Mouse (Mus musculus) heart, embryonic 12.5 days (tissue): Measurements from ENCODE around the gene Lrrc52. TPM values are rescaled to one million over a fixed set of nuclear protein-coding genes. Genes with fewer than 3 reads are reported as not detected.

ENCODE experiments used
- ATAC-seq: fragments of 200-750 bp; cut with Nextera tagmentation; 2 replicates; pipeline ENCODE4 v1.8.0; 2017; ENCODE audit warnings: moderate TSS enrichment, moderate library complexity; ENCODE audit not compliant: insufficient number of reproducible peaks, low FRiP score
- H3K27ac ChIP-seq: fragments of 300-500 bp; sonication (generic); 2 replicates; pipeline ENCODE4 v1.5.1; 2016; ENCODE audit warnings: mild to moderate bottlenecking, moderate library complexity; ENCODE audit not compliant: poor library complexity, severe bottlenecking
- H3K27me3 ChIP-seq: fragments of 300-500 bp; sonication (generic); replicated peaks from 2 replicates; pipeline ENCODE4 v1.6.1; 2016; ENCODE audit warnings: mild to moderate bottlenecking, moderate library complexity
- H3K36me3 ChIP-seq: fragments of 300-500 bp; sonication (generic); 2 replicates; pipeline ENCODE4 v1.6.1; 2016; ENCODE audit warnings: mild to moderate bottlenecking, moderate library complexity
- H3K4me1 ChIP-seq: fragments of 300-500 bp; sonication (generic); replicated peaks from 2 replicates; pipeline ENCODE4 v1.6.1; 2016; ENCODE audit warnings: mild to moderate bottlenecking
- H3K4me2 ChIP-seq: fragments of 300-500 bp; sonication (generic); 2 replicates; pipeline ENCODE4 v1.6.1; 2016; ENCODE audit warnings: mild to moderate bottlenecking, moderate library complexity
- H3K4me3 ChIP-seq: fragments of 300-500 bp; sonication (generic); 2 replicates; pipeline ENCODE4 v1.5.1; 2016; ENCODE audit warnings: mild to moderate bottlenecking
- H3K9ac ChIP-seq: fragments of 300-500 bp; sonication (generic); 2 replicates; pipeline ENCODE4 v1.6.1; 2016; ENCODE audit warnings: mild to moderate bottlenecking, moderate library complexity
- H3K9me3 ChIP-seq: fragments of 300-500 bp; sonication (generic); replicated peaks from 2 replicates; pipeline ENCODE4 v1.6.1; 2016; ENCODE audit warnings: mild to moderate bottlenecking, moderate library complexity
- WGBS: fragments of 180-500 bp; shearing (Covaris S2); methylation state at CpG from one replicate; pipeline ENCODE4 v1.1.7; 2016; 5-methylcytosine and 5-hydroxymethylcytosine counted together
- polyA plus RNA-seq: library from polyadenylated mRNA; unstranded; fragments of >200 nt; fragmentation: Nextera tagmentation; extraction: Ambion mirVana; gene quantifications from 2 replicates; pipeline ENCODE4 v1.2.1, GENCODE M21; 2016

Gene Lrrc52
- not detected in 2 replicates for polyA plus RNA-seq

DNA sequence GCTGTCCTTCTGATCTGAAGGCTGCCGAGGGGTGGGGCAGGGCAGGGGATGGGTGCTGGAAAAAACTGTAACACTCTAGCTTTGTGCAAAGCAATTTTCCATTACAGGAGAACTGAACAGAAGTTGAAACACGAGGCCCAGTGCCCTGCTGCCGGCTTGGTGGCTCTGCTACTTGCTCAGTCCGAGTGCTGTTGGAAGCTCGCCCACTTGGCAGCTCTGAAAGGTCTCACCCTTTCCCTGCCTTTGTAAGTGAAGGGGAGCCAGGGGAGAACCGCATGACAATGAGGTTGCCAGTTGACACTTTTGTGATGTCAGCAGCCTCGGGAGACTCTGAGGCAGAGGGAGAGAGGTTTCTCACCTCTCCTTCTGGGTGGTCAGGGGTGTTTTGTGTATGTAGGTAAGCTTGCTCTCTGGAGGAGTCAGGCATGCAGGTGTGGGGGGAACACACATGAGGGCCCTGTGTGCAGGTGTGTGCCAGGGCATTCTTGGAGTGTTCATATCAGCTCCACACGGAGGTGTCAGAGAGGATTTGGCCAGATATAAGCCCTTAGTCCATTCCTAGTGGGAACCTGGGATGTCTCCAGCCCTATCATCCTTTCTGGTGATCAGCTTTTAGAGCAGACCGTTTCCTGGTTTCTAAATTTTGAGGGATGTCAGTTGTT, at the start of gene Lrrc52:
Gene Lrrc52, minus strand, starts transcription at position 16 of the 662 bp plus-strand sequence.
- Histone ChIP-seq H3K9ac (no peak within 1 kb of the TSS), H3K27me3 (peaks cover 5% of the 10 kb centered on the region; the same call in 1 of the 2 replicates), H3K4me1 (peaks cover 8% of the 10 kb centered on the region), H3K36me3 (no peaks in the 10 kb centered on the region), H3K9me3 (no peaks in the 10 kb centered on the region), H3K27ac (no peak within 1 kb of the TSS), H3K4me3 (no peak within 1 kb of the TSS), H3K4me2 (no peak within 1 kb of the TSS)
- WGBS = 22% methylated on average over 9 of the region's 9 CpGs
- ATAC-seq = peak; percentile 75; the same call in 1 of the 2 replicates

- 79% methylated on average over 9 of the region's 9 CpGs for WGBS
- Histone ChIP-seq H3K9ac (no peak overlapping the region), H3K4me2 (no peak overlapping the region), H3K4me3 (no peak overlapping the region), H3K9me3 (no peaks in the 10 kb centered on the region), H3K36me3 (no peaks in the 10 kb centered on the region), H3K27ac (no peak overlapping the region), H3K4me1 (no peaks in the 10 kb centered on the region), H3K27me3 (no peaks in the 10 kb centered on the region)
- no peak for ATAC-seq
These were observed 45.0 kb upstream of the Lrrc52 start for GRCm38 (mm10) chr1:167511621-167512020.

GRCm38 (mm10) chr1:167506048-167506447, 39.5 kb upstream of the Lrrc52 start:
- H3K27me3 ChIP-seq = no peaks in the 10 kb centered on the region
- no peak overlapping the region for H3K9ac ChIP-seq
- H3K4me3 ChIP-seq = no peak overlapping the region
- no peak for ATAC-seq
- no peak overlapping the region for H3K27ac ChIP-seq
- 78% methylated on average over 7 of the region's 7 CpGs for WGBS
- no peaks in the 10 kb centered on the region for H3K4me1 ChIP-seq
- no peaks in the 10 kb centered on the region for H3K9me3 ChIP-seq
- no peak overlapping the region for H3K4me2 ChIP-seq
- no peaks in the 10 kb centered on the region for H3K36me3 ChIP-seq

DNA sequence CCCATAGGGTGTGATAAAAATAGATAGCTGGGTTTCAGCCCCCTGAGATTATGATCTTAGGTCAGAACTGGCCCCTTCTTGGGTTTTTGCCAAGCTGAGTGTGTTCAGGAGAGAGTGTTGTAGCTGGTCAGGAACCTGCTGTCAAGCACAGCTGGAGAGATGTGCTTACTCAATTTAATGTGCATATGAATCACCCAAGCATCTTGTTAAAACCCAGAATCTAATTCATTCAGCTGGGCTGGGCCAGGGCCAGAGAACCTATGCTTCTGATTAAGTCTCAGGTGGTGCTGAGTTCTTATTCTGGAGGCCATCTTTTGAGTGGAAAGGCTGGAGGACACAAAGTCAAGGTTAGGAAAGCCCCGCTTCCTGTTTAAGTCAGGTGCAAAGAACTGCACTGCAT, 38.8 kb upstream of the Lrrc52 start:
- H3K4me1 ChIP-seq = no peaks in the 10 kb centered on the region
- no peak overlapping the region for H3K9ac ChIP-seq
- H3K4me2 ChIP-seq = no peak overlapping the region
- 100% methylated on average over 1 of the region's 1 CpGs for WGBS
- ATAC-seq = no peak
- H3K27ac ChIP-seq = no peak overlapping the region
- no peaks in the 10 kb centered on the region for H3K27me3 ChIP-seq
- H3K9me3 ChIP-seq = no peaks in the 10 kb centered on the region
- no peak overlapping the region for H3K4me3 ChIP-seq
- no peaks in the 10 kb centered on the region for H3K36me3 ChIP-seq

- Histone ChIP-seq H3K27me3 (peaks cover 8% of the 10 kb centered on the region), H3K9me3 (no peaks in the 10 kb centered on the region), H3K9ac (no peak overlapping the region), H3K4me2 (no peak overlapping the region), H3K27ac (no peak overlapping the region), H3K4me1 (0 out of 2 replicates have a peak, but pooled peaks cover 2% of the 10 kb centered on the region), H3K36me3 (no peaks in the 10 kb centered on the region), H3K4me3 (no peak overlapping the region)
- no peak for ATAC-seq
- WGBS = 56% methylated on average over 12 of the region's 12 CpGs
These were observed 32.7 kb upstream of the Lrrc52 start for GRCm38 (mm10) chr1:167499097-167499850.

- no peak for ATAC-seq
- no peak overlapping the region for H3K27ac ChIP-seq
- H3K9ac ChIP-seq = no peak overlapping the region
- no peaks in the 10 kb centered on the region for H3K36me3 ChIP-seq
- H3K4me1 ChIP-seq = 0 out of 2 replicates have a peak, but pooled peaks cover 2% of the 10 kb centered on the region
- peaks cover 8% of the 10 kb centered on the region for H3K27me3 ChIP-seq
- H3K4me2 ChIP-seq = no peak overlapping the region
- H3K4me3 ChIP-seq = no peak overlapping the region
- no peaks in the 10 kb centered on the region for H3K9me3 ChIP-seq
- WGBS = 38% methylated on average over 10 of the region's 10 CpGs
These were observed 31.4 kb upstream of the Lrrc52 start for GRCm38 (mm10) chr1:167497991-167498390.

GRCm38 (mm10) chr1:167497560-167497959, 31.0 kb upstream of the Lrrc52 start:
- Histone ChIP-seq H3K9ac (no peak overlapping the region), H3K9me3 (no peaks in the 10 kb centered on the region), H3K27ac (no peak overlapping the region), H3K4me2 (no peak overlapping the region), H3K36me3 (no peaks in the 10 kb centered on the region), H3K4me1 (0 out of 2 replicates have a peak, but pooled peaks cover 2% of the 10 kb centered on the region), H3K27me3 (peaks cover 8% of the 10 kb centered on the region), H3K4me3 (no peak overlapping the region)
- WGBS = 41% methylated on average over 3 of the region's 3 CpGs
- ATAC-seq = no peak

GRCm38 (mm10) chr1:167491501-167491900, 24.9 kb upstream of the Lrrc52 start:
- Histone ChIP-seq H3K4me2 (no peak overlapping the region), H3K36me3 (no peaks in the 10 kb centered on the region), H3K9me3 (no peaks in the 10 kb centered on the region), H3K9ac (no peak overlapping the region), H3K4me3 (no peak overlapping the region), H3K27me3 (peaks cover under 1% of the 10 kb centered on the region; the same call in 1 of the 2 replicates), H3K4me1 (no peaks in the 10 kb centered on the region), H3K27ac (no peak overlapping the region)
- WGBS = 67% methylated on average over 7 of the region's 7 CpGs
- no peak for ATAC-seq

DNA sequence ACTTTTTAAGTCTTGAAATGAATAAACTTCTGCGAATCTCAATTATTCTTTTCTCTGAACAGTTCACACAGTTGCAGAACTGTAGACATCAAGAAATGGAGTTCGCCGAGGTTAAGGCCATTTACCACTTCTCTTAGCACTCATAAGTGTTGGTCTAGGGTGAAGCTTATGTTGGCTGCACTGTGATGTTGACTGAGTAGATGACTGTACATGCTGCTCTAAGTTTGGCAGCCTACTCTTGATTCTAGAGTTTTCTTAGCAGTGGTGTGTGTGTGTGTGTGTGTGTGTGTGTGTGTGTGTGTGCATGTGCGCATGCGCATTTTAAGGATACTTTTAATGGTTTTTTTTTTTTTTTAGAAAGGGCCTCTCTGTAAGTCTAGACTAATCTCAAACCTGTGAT, 21.4 kb upstream of the Lrrc52 start:
- Histone ChIP-seq H3K27ac (no peak overlapping the region), H3K27me3 (no peaks in the 10 kb centered on the region), H3K9ac (no peak overlapping the region), H3K4me3 (no peak overlapping the region), H3K9me3 (no peaks in the 10 kb centered on the region), H3K36me3 (no peaks in the 10 kb centered on the region), H3K4me1 (no peaks in the 10 kb centered on the region), H3K4me2 (no peak overlapping the region)
- WGBS = 85% methylated on average over 5 of the region's 5 CpGs
- no peak for ATAC-seq

- WGBS = 57% methylated on average over 3 of the region's 3 CpGs
- ATAC-seq = no peak
- no peaks in the 10 kb centered on the region for H3K36me3 ChIP-seq
- H3K27ac ChIP-seq = no peak overlapping the region
- no peak overlapping the region for H3K4me3 ChIP-seq
- no peak overlapping the region for H3K9ac ChIP-seq
- H3K4me2 ChIP-seq = no peak overlapping the region
- no peaks in the 10 kb centered on the region for H3K27me3 ChIP-seq
- H3K4me1 ChIP-seq = 0 out of 2 replicates have a peak, but pooled peaks cover 2% of the 10 kb centered on the region
- no peaks in the 10 kb centered on the region for H3K9me3 ChIP-seq
These were observed 20.5 kb upstream of the Lrrc52 start for GRCm38 (mm10) chr1:167486959-167487680.

DNA sequence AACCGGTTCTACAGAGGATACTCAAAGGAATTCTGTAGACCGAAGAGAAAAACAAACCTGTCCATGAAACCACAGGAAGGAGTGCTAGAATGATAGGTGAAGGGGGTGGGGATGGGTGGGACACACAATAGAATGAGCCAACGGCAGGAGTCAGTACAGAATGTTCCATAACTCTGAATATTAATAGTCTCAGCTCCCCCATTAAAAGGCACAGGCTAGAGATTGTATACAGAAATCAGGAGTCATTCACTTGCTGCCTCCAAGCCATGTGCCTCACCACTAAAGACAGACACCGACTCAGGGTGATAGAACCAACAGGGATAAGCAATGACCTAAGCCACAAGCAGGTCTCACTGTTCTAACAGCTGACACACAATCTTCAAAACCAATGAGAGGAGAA, 16.3 kb upstream of the Lrrc52 start:
- ATAC-seq = no peak

More for the DNA sequence above, 16.3 kb upstream of the Lrrc52 start:
- H3K27ac ChIP-seq = no peak overlapping the region
- 0 out of 2 replicates have a peak, but pooled peaks cover 2% of the 10 kb centered on the region for H3K4me1 ChIP-seq
- no peak overlapping the region for H3K9ac ChIP-seq
- no peaks in the 10 kb centered on the region for H3K36me3 ChIP-seq
- no peak overlapping the region for H3K4me2 ChIP-seq
- no peaks in the 10 kb centered on the region for H3K9me3 ChIP-seq
- H3K27me3 ChIP-seq = no peaks in the 10 kb centered on the region
- WGBS = 64% methylated on average over 4 of the region's 4 CpGs
- no peak overlapping the region for H3K4me3 ChIP-seq
